Mouse (Mus musculus) thymus, adult 2 months (tissue): Measurements from ENCODE around the gene Plekhd1. TPM values are rescaled to one million over a fixed set of nuclear protein-coding genes. Genes with fewer than 3 reads are reported as not detected.
A peak's percentile ranks its signal among the peaks of the same experiment; 100 is the strongest.

ENCODE experiments used
- DNase-seq: peaks from one replicate; pipeline ENCODE4 v3.0.0; 2021
- H3K27ac ChIP-seq: fragments of 200-500 bp; 2 replicates; pipeline ENCODE4 v1.5.1; 2012; ENCODE audit warnings: low read length, control low read depth; ENCODE audit not compliant: control insufficient read depth, insufficient read depth
- H3K27me3 ChIP-seq: fragments of 200-500 bp; 2 replicates; pipeline ENCODE4 v1.6.1; 2012; ENCODE audit warnings: mild to moderate bottlenecking, low read length, moderate library complexity, mixed read lengths; ENCODE audit not compliant: control insufficient read depth, insufficient read depth
- H3K36me3 ChIP-seq: fragments of 200-500 bp; 2 replicates; pipeline ENCODE4 v1.6.1; 2012; ENCODE audit warnings: mild to moderate bottlenecking, low read length, moderate library complexity; ENCODE audit not compliant: control insufficient read depth, insufficient read depth
- H3K4me1 ChIP-seq: fragments of 200-500 bp; replicated peaks from 2 replicates; pipeline ENCODE4 v1.6.1; 2012; ENCODE audit warnings: low read length; ENCODE audit not compliant: control insufficient read depth, insufficient read depth
- H3K4me3 ChIP-seq: fragments of 200-500 bp; 2 replicates; pipeline ENCODE4 v1.5.1; 2012; ENCODE audit warnings: mild to moderate bottlenecking, low read length, control low read depth, moderate library complexity; ENCODE audit not compliant: control insufficient read depth, insufficient read depth
- CTCF ChIP-seq: fragments of 200-500 bp; IDR thresholded peaks from 2 replicates; pipeline ENCODE4 v1.5.1; 2012; ENCODE audit warnings: mild to moderate bottlenecking, control low read depth, low read length, moderate library complexity, borderline replicate concordance; ENCODE audit not compliant: control insufficient read depth, poor library complexity, insufficient read depth; ENCODE audit errors: extremely low read depth
- POLR2A ChIP-seq: fragments of 200-500 bp; IDR thresholded peaks from 2 replicates; pipeline ENCODE4 v1.6.1; 2012; ENCODE audit warnings: mild to moderate bottlenecking, low read length, control low read depth, moderate library complexity; ENCODE audit not compliant: control insufficient read depth, poor library complexity, insufficient read depth; ENCODE audit errors: extremely low read depth
- WGBS: fragments of 180-500 bp; shearing (Covaris S2); methylation state at CpG from one replicate; pipeline ENCODE4 v1.1.7; 2018; 5-methylcytosine and 5-hydroxymethylcytosine counted together
- polyA plus RNA-seq: library from polyadenylated mRNA; depleted of rRNA; stranded (reverse); fragments of >200 nt; gene quantifications from 2 replicates; pipeline ENCODE4 v1.2.3, GENCODE M21; 2012; rRNA removed

Gene Plekhd1
- 0.18 and 0.20 TPM in 2 replicates for polyA plus RNA-seq

DNA sequence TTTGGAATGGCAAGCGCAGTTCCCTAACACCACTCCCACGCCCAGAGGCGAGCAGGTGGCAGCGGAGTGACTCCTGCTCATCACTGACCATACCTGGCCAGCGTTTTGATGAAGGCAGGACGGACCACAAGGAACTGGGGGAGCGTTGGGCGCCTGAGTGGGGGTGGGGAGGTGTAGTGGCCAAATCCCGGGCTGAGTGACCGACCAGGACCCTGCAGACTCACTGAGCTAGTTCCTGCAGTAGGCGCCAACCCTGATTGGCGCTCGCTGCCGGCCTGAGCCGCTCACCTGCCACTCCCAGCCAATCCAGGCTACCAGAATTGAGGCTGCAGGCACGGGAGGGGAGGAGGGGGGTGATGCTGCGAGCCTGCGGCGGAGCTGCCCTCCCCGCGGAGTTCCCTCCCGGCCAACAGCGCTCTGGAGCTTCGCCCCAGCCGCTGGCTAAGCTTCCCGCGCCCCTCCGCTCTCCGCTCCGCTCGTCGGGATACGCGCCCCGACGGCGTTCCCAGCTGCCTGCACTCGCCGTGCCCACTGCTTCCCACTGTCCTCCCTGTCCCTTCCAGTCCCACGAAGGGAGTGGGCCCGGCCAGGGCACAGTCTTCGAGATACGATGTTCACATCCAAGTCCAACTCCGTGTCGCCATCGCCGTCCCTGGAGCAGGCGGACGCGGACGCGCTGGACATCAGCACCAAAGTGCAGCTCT lies at the start of gene Plekhd1:
TSS of gene Plekhd1 (plus strand) at position 323 of the 704 bp plus-strand sequence.
- WGBS: 12% methylated on average over 52 of the region's 52 CpGs
- DNase-seq: no peak

DNA sequence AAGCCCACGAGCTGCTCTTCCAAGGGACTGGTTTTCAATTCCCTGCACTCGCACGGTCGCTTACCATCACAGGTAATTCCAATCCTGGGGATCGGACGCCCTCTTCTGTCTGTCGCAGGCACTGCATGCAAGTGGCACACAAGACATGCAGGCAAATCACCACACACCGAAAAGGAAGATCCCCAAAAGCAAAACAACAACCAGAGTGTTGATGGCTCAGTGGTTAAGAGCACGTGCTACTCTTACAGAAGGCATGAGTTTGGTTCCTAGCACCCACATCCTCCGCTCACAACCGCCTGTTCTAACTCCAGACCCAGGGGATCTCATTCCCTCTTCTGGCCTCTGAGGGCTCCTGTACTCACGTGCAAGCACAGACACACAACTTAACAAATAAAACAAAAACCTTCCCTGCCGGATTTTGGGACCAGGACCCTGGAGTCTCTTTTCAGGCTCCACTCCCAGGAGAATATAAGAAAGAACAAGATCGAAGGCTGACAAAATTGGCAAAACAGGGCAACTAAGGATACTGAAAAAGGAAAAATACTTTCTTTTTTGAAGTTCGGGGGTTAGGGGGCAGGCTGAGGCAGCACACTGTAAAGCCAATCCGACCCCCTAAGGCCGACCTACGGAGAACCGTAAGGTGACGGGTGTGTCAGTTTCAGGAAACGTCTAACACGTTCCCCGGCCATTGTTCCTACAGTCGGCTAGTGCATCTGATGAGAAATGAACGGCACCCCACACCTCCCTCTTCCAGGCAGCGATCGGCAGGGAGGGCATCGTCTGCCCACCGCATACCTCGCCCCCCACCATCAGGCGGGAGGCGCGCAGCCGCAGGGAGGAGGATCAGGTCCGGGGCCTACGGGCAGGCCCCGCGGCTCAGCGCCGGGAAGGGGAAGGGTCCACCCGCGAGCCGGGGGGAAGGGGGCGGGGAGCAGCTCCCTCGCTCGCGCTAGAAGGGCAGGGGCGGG lies 49.4 kb upstream of the Plekhd1 start:
- 2% methylated on average over 48 of the region's 48 CpGs for WGBS
- DNase-seq: peak; percentile 70
- peak overlapping the region; percentile 3; the same call in 1 of the 2 replicates for H3K27ac ChIP-seq

More for the DNA sequence above, at the start of gene Plekhd1:
- Histone ChIP-seq H3K4me3 (no peak within 1 kb of the TSS), H3K4me1 (no peaks in the 10 kb centered on the region), H3K36me3 (no peaks in the 10 kb centered on the region), H3K27me3 (peaks cover 16% of the 10 kb centered on the region; the same call in 1 of the 2 replicates), H3K27ac (no peak within 1 kb of the TSS)
- TF ChIP-seq CTCF: no peak
- no peak for TF ChIP-seq POLR2A

GRCm38 (mm10) chr12:80643693-80644505 lies 48.5 kb upstream of the Plekhd1 start, which contains the start of the genes Slc39a9 and Erh:
Slc39a9 (plus strand) TSS chr12:80643883.
Erh (minus strand) TSS chr12:80644341.
- Histone ChIP-seq H3K36me3 (peaks cover 13% of the 10 kb centered on the region), H3K4me3 (peak within 1 kb of the TSS; percentile 79), H3K4me1 (peaks cover 17% of the 10 kb centered on the region), H3K27me3 (no peaks in the 10 kb centered on the region), H3K27ac (peak within 1 kb of the TSS; percentile 3)
- peak; percentile 90 for DNase-seq
- TF ChIP-seq POLR2A (peak; percentile 38; the same call in 1 of the 2 replicates), CTCF (no peak)
- WGBS: under 1% methylated on average over 50 of the region's 50 CpGs

More for the DNA sequence above, 49.4 kb upstream of the Plekhd1 start:
- Histone ChIP-seq H3K27me3 (no peaks in the 10 kb centered on the region), H3K36me3 (peaks cover 22% of the 10 kb centered on the region), H3K4me3 (peak overlapping the region; percentile 79), H3K4me1 (peaks cover 17% of the 10 kb centered on the region)
- TF ChIP-seq POLR2A (no peak), CTCF (peak; percentile 62; the same call in 1 of the 2 replicates)

DNA sequence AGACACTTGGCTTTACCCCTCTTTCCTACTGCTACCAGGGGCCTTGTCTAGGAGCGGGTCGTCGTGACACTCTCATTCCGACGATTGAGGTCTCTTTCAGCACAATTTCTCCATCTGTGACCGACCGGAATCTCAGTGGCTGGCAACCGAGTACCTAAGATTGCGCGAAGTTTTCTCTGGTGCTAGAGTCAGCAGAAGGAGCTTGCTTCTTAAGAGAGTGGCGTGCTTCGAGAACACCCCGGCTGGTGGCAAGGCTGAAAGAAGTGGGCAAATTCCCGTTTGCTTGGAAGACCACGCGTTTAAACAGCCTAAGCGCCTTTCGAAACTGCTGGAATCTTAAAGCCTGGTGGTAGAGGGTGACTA lies 47.9 kb upstream of the Plekhd1 start:
- H3K4me1 ChIP-seq: peaks cover 17% of the 10 kb centered on the region
- peaks cover 8% of the 10 kb centered on the region for H3K36me3 ChIP-seq
- H3K4me3 ChIP-seq: peak overlapping the region; percentile 79
- 4% methylated on average over 18 of the region's 18 CpGs for WGBS
- no peak for DNase-seq
- no peak overlapping the region for H3K27ac ChIP-seq
- H3K27me3 ChIP-seq: no peaks in the 10 kb centered on the region
- no peak for TF ChIP-seq POLR2A
- no peak for TF ChIP-seq CTCF

- WGBS: 97% methylated on average over 3 of the region's 3 CpGs
- H3K27ac ChIP-seq: no peak overlapping the region
- no peak for TF ChIP-seq POLR2A
- TF ChIP-seq CTCF: no peak
- no peak overlapping the region for H3K4me3 ChIP-seq
- H3K4me1 ChIP-seq: peaks cover 17% of the 10 kb centered on the region
- H3K27me3 ChIP-seq: no peaks in the 10 kb centered on the region
- DNase-seq: no peak
- H3K36me3 ChIP-seq: no peaks in the 10 kb centered on the region; the same call in 1 of the 2 replicates
Measured at GRCm38 (mm10) chr12:80646377-80646776, 46.0 kb upstream of the Plekhd1 start.

DNA sequence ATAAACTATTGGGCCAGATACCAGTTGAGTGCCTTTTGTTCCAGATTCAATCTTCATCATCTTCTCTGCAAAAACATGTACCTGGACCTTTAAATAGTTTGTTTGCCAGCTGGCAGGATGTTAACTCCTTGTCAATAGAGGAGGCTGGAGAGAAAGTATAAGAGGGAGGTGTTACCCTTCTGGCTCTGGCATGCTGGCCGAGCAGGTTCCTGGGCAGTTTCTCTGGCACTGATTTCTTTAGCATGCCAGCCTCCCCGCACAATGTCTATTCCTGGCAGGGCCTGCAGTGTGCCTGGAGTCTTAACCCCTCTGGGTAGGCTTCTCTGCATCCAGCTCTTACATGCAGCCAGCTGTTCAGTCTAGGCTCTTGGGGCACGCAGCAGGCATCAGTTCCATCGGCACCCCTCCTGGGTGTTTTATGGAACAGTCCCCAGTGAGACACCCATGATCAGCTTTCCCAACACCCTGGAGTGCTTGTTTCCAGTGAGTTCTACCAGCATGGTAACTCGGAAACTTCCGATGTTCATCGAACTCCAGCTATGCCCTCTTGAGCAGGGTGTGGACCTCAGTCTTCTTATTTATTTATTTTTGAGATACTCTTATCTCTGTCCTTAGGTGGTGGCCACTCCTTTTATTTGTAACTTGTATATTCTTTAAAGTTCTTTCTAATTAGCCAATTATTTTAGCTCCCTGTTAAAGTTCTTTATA lies 38.3 kb upstream of the Plekhd1 start:
- TF ChIP-seq POLR2A (no peak), CTCF (no peak)
- Histone ChIP-seq H3K27me3 (no peaks in the 10 kb centered on the region), H3K27ac (no peak overlapping the region), H3K4me3 (no peak overlapping the region), H3K4me1 (no peaks in the 10 kb centered on the region), H3K36me3 (no peaks in the 10 kb centered on the region)
- WGBS: 94% methylated on average over 7 of the region's 7 CpGs
- DNase-seq: no peak
